Mouse (Mus musculus): ENCODE results near the gene B4galnt3.

- TF ChIP-seq EP300 (IDR thresholded peaks at IDR 0.05; ENCODE audit: low read depth) (no peak), CTCF (IDR thresholded peaks at IDR 0.05; ENCODE audit: low read depth) (no peak)
Measured at GRCm38 (mm10) chr6:120262886-120263531, 31.4 kb downstream of the B4galnt3 start.

Measured in liver, postnatal 0 days (tissue).